In genomic region chr9:61920331-61920730, GRCm38 (mm10) we compare ENCODE assay signal across 19 mouse cellular contexts. TPM values are rescaled to one million over a fixed set of nuclear protein-coding genes. Genes with fewer than 3 reads are reported as not detected.
DNase-seq lines count a peak whose midpoint lies in the region; ATAC-seq and TF ChIP-seq lines count a peak whose summit lies in the region.
"Had no signal": no experiment of that assay in that cellular context is flagged by ENCODE, and none has a peak within 500 bp of the region (broad histone marks: within the 10 kb centered on the region; RNA-seq: fewer than 3 reads in every experiment).

No protein-coding gene starts in this region.

- H3K4me1 ChIP-seq in MEL (ENCODE audit: control insufficient read depth in 1 of 2, insufficient read depth in 2 of 2, low read length in 2 of 2): peaks cover 32 to 57% of the 10 kb centered on the region in 2 experiments
- H3K4me1 ChIP-seq in liver, embryonic 12.5 days: peaks cover 50% of the 10 kb centered on the region
- peaks cover 9% of the 10 kb centered on the region for H3K4me1 ChIP-seq in liver, embryonic 16.5 days (ENCODE audit: control insufficient read depth, low read depth, low read length)
- H3K4me1 ChIP-seq in forebrain, embryonic 12.5 days: no peaks in the 10 kb centered on the region
- no peaks in the 10 kb centered on the region for H3K4me1 ChIP-seq in hindbrain, embryonic 16.5 days (ENCODE audit: control insufficient read depth, insufficient read depth, low read depth, low read length)
- H3K4me1 ChIP-seq: hindbrain, embryonic 12.5 days had no signal

- TF ChIP-seq RAD21 in MEL (IDR thresholded peaks at IDR 0.05; ENCODE audit: low read depth, low read length): no peak

- H3K4me3 ChIP-seq in MEL (ENCODE audit: control insufficient read depth in 1 of 2, insufficient read depth in 1 of 2, low read depth in 2 of 2, low read length in 2 of 2): no peak overlapping the region
- no peak overlapping the region for H3K4me3 ChIP-seq in liver, embryonic 12.5 days
- H3K4me3 ChIP-seq in liver, embryonic 16.5 days (ENCODE audit: low read depth, low read length): no peak overlapping the region
- H3K4me3 ChIP-seq in forebrain, embryonic 12.5 days (replicated peaks): no peak overlapping the region
- no peak overlapping the region for H3K4me3 ChIP-seq in hindbrain, embryonic 16.5 days (ENCODE audit: low read length)
- H3K4me3 ChIP-seq: forebrain, embryonic 10.5 days; forebrain, embryonic 15.5 days; hindbrain, embryonic 12.5 days; hindbrain, embryonic 15.5 days had no signal

- peak overlapping the region; percentile 39 for H3K9ac ChIP-seq in MEL (ENCODE audit: control insufficient read depth, low read depth, low read length, poor library complexity, severe bottlenecking)
- no peak overlapping the region for H3K9ac ChIP-seq in liver, embryonic 12.5 days
- H3K9ac ChIP-seq in liver, embryonic 16.5 days (ENCODE audit: low read depth, low read length): no peak overlapping the region
- H3K9ac ChIP-seq in forebrain, embryonic 12.5 days: no peak overlapping the region
- no peak overlapping the region for H3K9ac ChIP-seq in hindbrain, embryonic 16.5 days (ENCODE audit: low read depth, low read length)
- H3K9ac ChIP-seq: forebrain, embryonic 15.5 days; hindbrain, embryonic 12.5 days; hindbrain, embryonic 15.5 days had no signal

- H3K27ac ChIP-seq in MEL (ENCODE audit: control insufficient read depth, low read depth, low read length): peak overlapping the region; percentile 97
- H3K27ac ChIP-seq in liver, embryonic 12.5 days: no peak overlapping the region
- no peak overlapping the region for H3K27ac ChIP-seq in liver, embryonic 16.5 days (ENCODE audit: low read length)
- no peak overlapping the region for H3K27ac ChIP-seq in forebrain, embryonic 12.5 days
- no peak overlapping the region for H3K27ac ChIP-seq in hindbrain, embryonic 16.5 days (ENCODE audit: low read depth, low read length)
- H3K27ac ChIP-seq: forebrain, embryonic 10.5 days; forebrain, embryonic 15.5 days; hindbrain, embryonic 12.5 days; hindbrain, embryonic 15.5 days had no signal

- peak; percentile 65 for DNase-seq in MEL (ENCODE audit: low read depth, low spot score)
- DNase-seq in right cerebral cortex, postnatal 14 days: no peak
- DNase-seq: adrenal gland, postnatal 10 days; adrenal gland, postnatal 36 days; cerebellum, adult 18-20 months; cerebellum, adult 9-10 months; cerebellum, postnatal 14 days; gastrocnemius, postnatal 36 days had no signal

- 24% methylated on average over 6 of the region's 6 CpGs for WGBS in liver, embryonic 12.5 days (ENCODE audit: insufficient replicate concordance)
- WGBS in liver, embryonic 16.5 days (ENCODE audit: insufficient replicate concordance): 29% methylated on average over 6 of the region's 6 CpGs
- WGBS in forebrain, embryonic 12.5 days: 92% methylated on average over 6 of the region's 6 CpGs
- 95% methylated on average over 6 of the region's 6 CpGs for WGBS in hindbrain, embryonic 16.5 days

- no peaks in the 10 kb centered on the region for H3K79me2 ChIP-seq in MEL (ENCODE audit: control insufficient read depth, insufficient read depth, low read length, poor library complexity)

- H3K9me3 ChIP-seq in MEL (replicated peaks; ENCODE audit: insufficient read depth, low read length): no peaks in the 10 kb centered on the region
- H3K9me3 ChIP-seq in liver, embryonic 12.5 days (replicated peaks): no peaks in the 10 kb centered on the region
- no peaks in the 10 kb centered on the region for H3K9me3 ChIP-seq in liver, embryonic 16.5 days (replicated peaks; ENCODE audit: control insufficient read depth, low read length)
- no peaks in the 10 kb centered on the region for H3K9me3 ChIP-seq in forebrain, embryonic 12.5 days
- no peaks in the 10 kb centered on the region for H3K9me3 ChIP-seq in hindbrain, embryonic 16.5 days (ENCODE audit: control insufficient read depth, low read length)
- H3K9me3 ChIP-seq: forebrain, embryonic 10.5 days; forebrain, embryonic 15.5 days; hindbrain, embryonic 12.5 days; hindbrain, embryonic 15.5 days had no signal

- peak; percentile 63 to 87 for TF ChIP-seq EP300 in MEL (IDR thresholded peaks at IDR 0.05; ENCODE audit: low read depth in 1 of 2, low read length in 2 of 2)

- no peak overlapping the region for H3K4me2 ChIP-seq in liver, embryonic 12.5 days
- H3K4me2 ChIP-seq in liver, embryonic 16.5 days (ENCODE audit: low read depth, low read length): no peak overlapping the region
- no peak overlapping the region for H3K4me2 ChIP-seq in forebrain, embryonic 12.5 days
- H3K4me2 ChIP-seq in hindbrain, embryonic 16.5 days (ENCODE audit: low read length): no peak overlapping the region
- H3K4me2 ChIP-seq: forebrain, embryonic 15.5 days; heart, embryonic 11.5 days; hindbrain, embryonic 12.5 days; hindbrain, embryonic 15.5 days had no signal

- peak; percentile 65 for ATAC-seq in liver, embryonic 12.5 days
- peak; percentile 35; the same call in 1 of the 2 replicates for ATAC-seq in liver, embryonic 16.5 days (ENCODE audit: low read depth)
- ATAC-seq in forebrain, embryonic 12.5 days (ENCODE audit: low FRiP score): no peak
- no peak for ATAC-seq in hindbrain, embryonic 16.5 days
- ATAC-seq: CD4-positive, CD25-positive, alpha-beta regulatory T cell, adult 4 months; forebrain, embryonic 15.5 days; Patski had no signal

- peaks cover 10 to 60% of the 10 kb centered on the region in 2 experiments for H3K36me3 ChIP-seq in MEL (ENCODE audit: control insufficient read depth in 1 of 2, insufficient read depth in 2 of 2, low read length in 2 of 2)
- H3K36me3 ChIP-seq in liver, embryonic 12.5 days: peaks cover 93% of the 10 kb centered on the region
- peaks cover 71% of the 10 kb centered on the region for H3K36me3 ChIP-seq in liver, embryonic 16.5 days (ENCODE audit: control insufficient read depth, insufficient read depth)
- peaks cover 81% of the 10 kb centered on the region for H3K36me3 ChIP-seq in forebrain, embryonic 12.5 days (replicated peaks)
- H3K36me3 ChIP-seq in hindbrain, embryonic 16.5 days (ENCODE audit: control insufficient read depth, insufficient read depth, low read length): no peaks in the 10 kb centered on the region
- H3K36me3 ChIP-seq: hindbrain, embryonic 15.5 days had no signal

- TF ChIP-seq POLR2A in MEL (IDR thresholded peaks at IDR 0.05; ENCODE audit: control insufficient read depth in 1 of 2, insufficient read depth in 1 of 2, low read depth in 1 of 2, low read length in 2 of 2, poor library complexity in 1 of 2): no peak

- TF ChIP-seq CTCF in MEL (IDR thresholded peaks at IDR 0.05 in 2 of 3, conservative IDR thresholded peaks at IDR 0.05 in 1 of 3; ENCODE audit: control insufficient read depth in 1 of 3, insufficient read depth in 1 of 3, low read depth in 2 of 3, low read length in 3 of 3, poor library complexity in 1 of 3, severe bottlenecking in 1 of 3): no peak

- no peaks in the 10 kb centered on the region for H3K27me3 ChIP-seq in MEL (ENCODE audit: control insufficient read depth in 1 of 2, insufficient read depth in 2 of 2, low read length in 2 of 2)
- H3K27me3 ChIP-seq in liver, embryonic 12.5 days (replicated peaks): no peaks in the 10 kb centered on the region
- no peaks in the 10 kb centered on the region for H3K27me3 ChIP-seq in liver, embryonic 16.5 days (ENCODE audit: control insufficient read depth, insufficient read depth, low read depth, low read length)
- H3K27me3 ChIP-seq in forebrain, embryonic 12.5 days: no peaks in the 10 kb centered on the region
- H3K27me3 ChIP-seq in hindbrain, embryonic 16.5 days (replicated peaks; ENCODE audit: control insufficient read depth, insufficient read depth, low read length): no peaks in the 10 kb centered on the region
- H3K27me3 ChIP-seq: forebrain, embryonic 15.5 days; hindbrain, embryonic 12.5 days; hindbrain, embryonic 15.5 days; Patski had no signal

TF ChIP-seq in MEL, 35 proteins besides CTCF, POLR2A, EP300 and RAD21:
- peak; percentile 32; the same call in 1 of the 2 replicates for TF ChIP-seq TAL1 (IDR thresholded peaks at IDR 0.05; ENCODE audit: low read length)
- peak; percentile 56 for TF ChIP-seq SIN3A (IDR thresholded peaks at IDR 0.05; ENCODE audit: low read length)
- peak; percentile 90 for TF ChIP-seq TCF12 (IDR thresholded peaks at IDR 0.05; ENCODE audit: low read depth, low read length)
- no peak for TF ChIP-seq CHD2 (IDR thresholded peaks at IDR 0.05; ENCODE audit: low read length)
- peak; percentile 91 for TF ChIP-seq GATA1 (IDR thresholded peaks at IDR 0.05; ENCODE audit: low read depth, low read length)
- TF ChIP-seq ETS1 (IDR thresholded peaks at IDR 0.05; ENCODE audit: low read depth, low read length): peak; percentile 54; the same call in 1 of the 2 replicates
- peak; percentile 86 for TF ChIP-seq RCOR1 (IDR thresholded peaks at IDR 0.05; ENCODE audit: low read depth, low read length)
- TF ChIP-seq GABPA (IDR thresholded peaks at IDR 0.05; ENCODE audit: low read depth, low read length): no peak

RNA-seq across cellular contexts. Expression of gene Rplp1, which starts 6.0 kb away (rescaled TPM):
- total RNA-seq in MEL (2012; rRNA removed): 13,843 and 15,045 TPM in 2 replicates
- 1,000 to 10,000 TPM in 1 of 2 experiments, not detected in 1; 9,058 TPM for polyA plus RNA-seq in MEL (2012; ENCODE audit: insufficient read depth in 1 of 2, insufficient read length in 2 of 2, low read depth in 1 of 2, low replicate concordance in 2 of 2, missing spikeins in 1 of 2)
- polyA plus RNA-seq in liver, embryonic 12.5 days (2016; fragmentation: Nextera tagmentation; extraction: Ambion mirVana): 1,190 and 1,274 TPM in 2 replicates
- 825 and 841 TPM in 2 replicates for polyA plus RNA-seq in liver, embryonic 16.5 days (2015; fragmentation: Nextera tagmentation; extraction: Ambion mirVana)
- 758 and 840 TPM in 2 replicates for polyA plus RNA-seq in forebrain, embryonic 12.5 days (2016; fragmentation: Nextera tagmentation; extraction: Ambion mirVana)
- polyA plus RNA-seq in hindbrain, embryonic 16.5 days (2015; fragmentation: Nextera tagmentation; extraction: Ambion mirVana): 902 and 928 TPM in 2 replicates

RNA-seq across cellular contexts. Expression of gene Kif23, which starts 26.2 kb away (rescaled TPM):
- 37.5 and 54.3 TPM in 2 replicates for total RNA-seq in MEL (2012; rRNA removed)
- 100 to 1,000 TPM in 1 of 2 experiments, not detected in 1; 100 TPM for polyA plus RNA-seq in MEL (2012; ENCODE audit: insufficient read depth in 1 of 2, insufficient read length in 2 of 2, low read depth in 1 of 2, low replicate concordance in 2 of 2, missing spikeins in 1 of 2)
- 73.5 and 91.5 TPM in 2 replicates for polyA plus RNA-seq in liver, embryonic 12.5 days (2016; fragmentation: Nextera tagmentation; extraction: Ambion mirVana)
- polyA plus RNA-seq in liver, embryonic 16.5 days (2015; fragmentation: Nextera tagmentation; extraction: Ambion mirVana): 63.3 and 64.2 TPM in 2 replicates
- 104 and 106 TPM in 2 replicates for polyA plus RNA-seq in forebrain, embryonic 12.5 days (2016; fragmentation: Nextera tagmentation; extraction: Ambion mirVana)
- polyA plus RNA-seq in hindbrain, embryonic 16.5 days (2015; fragmentation: Nextera tagmentation; extraction: Ambion mirVana): 13.7 and 18.6 TPM in 2 replicates

Comparison
In these comparisons a context has a peak if more than half of its experiments do, and no peak if none do; other contexts are left out.
1. ATAC-seq: peak in liver, embryonic 12.5 days (single experiment) and liver, embryonic 16.5 days (single experiment); none in forebrain, embryonic 12.5 days (single experiment) and hindbrain, embryonic 16.5 days (single experiment).